Mouse (Mus musculus) small intestine, adult 10 weeks (tissue): ENCODE measurements around the gene Pdik1l. TPM values are rescaled to one million over a fixed set of nuclear protein-coding genes. Genes with fewer than 3 reads are reported as not detected.

Source experiments
- polyA plus RNA-seq: library from polyadenylated mRNA; stranded (reverse); fragments of 350-450 nt; fragmentation: Illumina TruSeq; extraction: RNeasy Lipid Tissue Mini Kit (QIAGEN cat#74804); gene quantifications from one replicate; pipeline ENCODE4 v1.2.3, GENCODE M21; 2014; ENCODE audit warnings: low replicate concordance

Gene Pdik1l
- polyA plus RNA-seq: 28.0 TPM

GRCm38 (mm10) chr4:134287575-134288025 is at the start of gene Pdik1l:
Gene Pdik1l (minus strand): TSS chr4:134287895.

GRCm38 (mm10) chr4:134314876-134315275 is 27.2 kb upstream of the Pdik1l start, which contains the start of gene Trim63:
Gene Trim63 (plus strand): TSS chr4:134315120.

GRCm38 (mm10) chr4:134253722-134254324 is 33.9 kb downstream of the Pdik1l start, which contains the start of gene Grrp1:
Gene Grrp1 (minus strand): TSS chr4:134254106.

GRCm38 (mm10) chr4:134246719-134247258 is 40.9 kb downstream of the Pdik1l start, which contains the start of gene Gm30191:
Gene Gm30191 (plus strand): TSS chr4:134246935.

GRCm38 (mm10) chr4:134245148-134245843 is 42.4 kb downstream of the Pdik1l start, which contains the start of gene Zfp593:
Gene Zfp593 (minus strand): TSS chr4:134245592.

GRCm38 (mm10) chr4:134243516-134244250 is 44.0 kb downstream of the Pdik1l start, which contains the start of gene E130218I03Rik:
Gene E130218I03Rik (plus strand): TSS chr4:134243662.

GRCm38 (mm10) chr4:134238279-134238651 is 49.4 kb downstream of the Pdik1l start, which contains the start of gene Cnksr1:
Gene Cnksr1 (minus strand): TSS chr4:134238399.

GRCm38 (mm10) chr4:134227194-134227593 is 60.5 kb downstream of the Pdik1l start, which contains the start of gene Catsper4:
Gene Catsper4 (minus strand): TSS chr4:134227383.

Other genes with a start within 250 kb of the Pdik1l start
- gene Zfp683, start 234.1 kb downstream of the Pdik1l start, polyA plus RNA-seq: not detected
- gene Crybg2, start 227.1 kb downstream of the Pdik1l start, polyA plus RNA-seq: 4.2 TPM
- gene Cd52, start 192.8 kb downstream of the Pdik1l start, polyA plus RNA-seq: 51.9 TPM
- not detected for gene Ubxn11, start 185.3 kb downstream of the Pdik1l start, polyA plus RNA-seq
- gene Sh3bgrl3, start 159.1 kb downstream of the Pdik1l start, polyA plus RNA-seq: 1.7 TPM
- gene Cep85, start 100.8 kb downstream of the Pdik1l start, polyA plus RNA-seq: 3.7 TPM
- not detected for gene Gm7534, start 84.9 kb downstream of the Pdik1l start, polyA plus RNA-seq
- not detected for gene Catsper4, start 60.5 kb downstream of the Pdik1l start, polyA plus RNA-seq
- gene Cnksr1, start 49.5 kb downstream of the Pdik1l start, polyA plus RNA-seq: 1.0 TPM
- not detected for gene E130218I03Rik, start 44.2 kb downstream of the Pdik1l start, polyA plus RNA-seq
- gene Zfp593, start 42.3 kb downstream of the Pdik1l start, polyA plus RNA-seq: 0.22 TPM
- not detected for gene Gm30191, start 41.0 kb downstream of the Pdik1l start, polyA plus RNA-seq
- gene Grrp1, start 33.8 kb downstream of the Pdik1l start, polyA plus RNA-seq: not detected
- gene Trim63, start 27.2 kb upstream of the Pdik1l start, polyA plus RNA-seq: 0.48 TPM
- 17.2 TPM for gene Slc30a2, start 55.3 kb upstream of the Pdik1l start, polyA plus RNA-seq
- gene Extl1, start 96.0 kb upstream of the Pdik1l start, polyA plus RNA-seq: not detected
- gene Pafah2, start 108.4 kb upstream of the Pdik1l start, polyA plus RNA-seq: 19.8 TPM
- 73.5 TPM for gene Stmn1, start 180.4 kb upstream of the Pdik1l start, polyA plus RNA-seq
- 10.1 TPM for gene Paqr7, start 208.8 kb upstream of the Pdik1l start, polyA plus RNA-seq
- 2.0 TPM for gene Aunip, start 223.1 kb upstream of the Pdik1l start, polyA plus RNA-seq
- 27.0 TPM for gene Mtfr1l, start 247.5 kb upstream of the Pdik1l start, polyA plus RNA-seq